ENCODE assay signal across 8 mouse cellular contexts in genomic region chr8:120535452-120536305, GRCm38 (mm10). TPM values are rescaled to one million over a fixed set of nuclear protein-coding genes. Genes with fewer than 3 reads are reported as not detected.
DNase-seq lines count a peak whose midpoint lies in the region; ATAC-seq and TF ChIP-seq lines count a peak whose summit lies in the region.

No protein-coding gene starts in this region.

- WGBS in thymus, adult 2 months, result 2% methylated on average over 78 of the region's 79 CpGs
- under 1% methylated on average over 77 of the region's 79 CpGs for WGBS in kidney, embryonic 15.5 days
- under 1% methylated on average over 79 of the region's 79 CpGs for WGBS in liver, embryonic 15.5 days (ENCODE audit: insufficient replicate concordance)
- 1% methylated on average over 77 of the region's 79 CpGs for WGBS in neural tube, embryonic 13.5 days

- H3K9me3 ChIP-seq in kidney, embryonic 15.5 days (replicated peaks), result no peaks in the 10 kb centered on the region
- H3K9me3 ChIP-seq in liver, embryonic 15.5 days (replicated peaks), result no peaks in the 10 kb centered on the region
- H3K9me3 ChIP-seq in neural tube, embryonic 13.5 days, result no peaks in the 10 kb centered on the region

- no peak for TF ChIP-seq CTCF in thymus, adult 2 months (IDR thresholded peaks at IDR 0.05; ENCODE audit: borderline replicate concordance, control insufficient read depth, extremely low read depth, insufficient read depth, low read length, poor library complexity)

- peak; percentile 50 for DNase-seq in thymus, adult 2 months
- DNase-seq in thymus, postnatal 0 days (ENCODE audit: low spot score), result no peak
- peak; percentile 83 for DNase-seq in cerebellum, adult 8-10 months
- DNase-seq in gastrocnemius, postnatal 25 days, result peak; percentile 80
- DNase-seq in urinary bladder, postnatal 36 days (ENCODE audit: low spot score in 2 of 2), result peak; percentile 41 to 47

- H3K4me2 ChIP-seq in kidney, embryonic 15.5 days, result peak overlapping the region; percentile 99
- H3K4me2 ChIP-seq in liver, embryonic 15.5 days, result peak overlapping the region; percentile 100
- peak overlapping the region; percentile 75 for H3K4me2 ChIP-seq in neural tube, embryonic 13.5 days

- TF ChIP-seq POLR2A in thymus, adult 2 months (IDR thresholded peaks at IDR 0.05; ENCODE audit: control insufficient read depth, extremely low read depth, insufficient read depth, low read length, poor library complexity), result no peak

- H3K9ac ChIP-seq in kidney, embryonic 15.5 days, result peak overlapping the region; percentile 62
- peak overlapping the region; percentile 88 for H3K9ac ChIP-seq in liver, embryonic 15.5 days
- peak overlapping the region; percentile 76 for H3K9ac ChIP-seq in neural tube, embryonic 13.5 days

- no peak for ATAC-seq in kidney, embryonic 15.5 days (replicated peaks; ENCODE audit: low FRiP score)
- no peak for ATAC-seq in liver, embryonic 15.5 days (ENCODE audit: insufficient read depth)
- ATAC-seq in neural tube, embryonic 13.5 days (ENCODE audit: low read depth), result no peak

- H3K27ac ChIP-seq in thymus, adult 2 months (ENCODE audit: control insufficient read depth, insufficient read depth, low read length), result no peak overlapping the region
- H3K27ac ChIP-seq in kidney, embryonic 15.5 days, result peak overlapping the region; percentile 95
- H3K27ac ChIP-seq in liver, embryonic 15.5 days (replicated peaks), result peak overlapping the region; percentile 96
- peak overlapping the region; percentile 97 for H3K27ac ChIP-seq in neural tube, embryonic 13.5 days (replicated peaks)

- H3K4me1 ChIP-seq in thymus, adult 2 months (replicated peaks; ENCODE audit: control insufficient read depth, insufficient read depth, low read length), result peaks cover 69% of the 10 kb centered on the region
- H3K4me1 ChIP-seq in kidney, embryonic 15.5 days, result peaks cover 97% of the 10 kb centered on the region
- peaks cover 95% of the 10 kb centered on the region for H3K4me1 ChIP-seq in liver, embryonic 15.5 days (replicated peaks)
- peaks cover 95% of the 10 kb centered on the region for H3K4me1 ChIP-seq in neural tube, embryonic 13.5 days (replicated peaks)

- H3K4me3 ChIP-seq in thymus, adult 2 months (ENCODE audit: control insufficient read depth, insufficient read depth, low read length), result peak overlapping the region; percentile 70
- H3K4me3 ChIP-seq in kidney, embryonic 15.5 days (replicated peaks), result peak overlapping the region; percentile 66
- H3K4me3 ChIP-seq in liver, embryonic 15.5 days (replicated peaks), result peak overlapping the region; percentile 69
- H3K4me3 ChIP-seq in neural tube, embryonic 13.5 days, result peak overlapping the region; percentile 61

- no peaks in the 10 kb centered on the region for H3K27me3 ChIP-seq in thymus, adult 2 months (ENCODE audit: control insufficient read depth, insufficient read depth, low read length)
- peaks cover 13% of the 10 kb centered on the region; the same call in 1 of the 2 replicates for H3K27me3 ChIP-seq in kidney, embryonic 15.5 days
- peaks cover 6% of the 10 kb centered on the region; the same call in 1 of the 2 replicates for H3K27me3 ChIP-seq in liver, embryonic 15.5 days
- H3K27me3 ChIP-seq in neural tube, embryonic 13.5 days, result no peaks in the 10 kb centered on the region

- H3K36me3 ChIP-seq in thymus, adult 2 months (ENCODE audit: control insufficient read depth, insufficient read depth, low read length), result no peaks in the 10 kb centered on the region
- H3K36me3 ChIP-seq in kidney, embryonic 15.5 days, result no peaks in the 10 kb centered on the region
- peaks cover 5% of the 10 kb centered on the region for H3K36me3 ChIP-seq in liver, embryonic 15.5 days (replicated peaks)
- H3K36me3 ChIP-seq in neural tube, embryonic 13.5 days, result no peaks in the 10 kb centered on the region

RNA-seq across cellular contexts. Expression of gene Gins2, which starts 53.4 kb away (rescaled TPM):
- polyA plus RNA-seq in thymus, adult 2 months (2012; rRNA removed), result 48.3 and 69.1 TPM in 2 replicates
- 60.0 and 77.9 TPM in 2 replicates for polyA plus RNA-seq in thymus, postnatal 0 days (2015; fragmentation: Nextera tagmentation; extraction: Ambion mirVana)
- total RNA-seq in gastrocnemius, postnatal 25 days (2021), result 1 to 10 TPM; 1.0 to 1.3 TPM
- polyA plus RNA-seq in kidney, embryonic 15.5 days (2015; fragmentation: Nextera tagmentation; extraction: Ambion mirVana), result 107 and 110 TPM in 2 replicates
- polyA plus RNA-seq in liver, embryonic 15.5 days (2015; fragmentation: Nextera tagmentation; extraction: Ambion mirVana), result 50.1 and 52.3 TPM in 2 replicates
- polyA plus RNA-seq in neural tube, embryonic 13.5 days (2015; fragmentation: Nextera tagmentation; extraction: Ambion mirVana), result 20.1 and 21.5 TPM in 2 replicates
